Mouse (Mus musculus) liver, embryonic 11.5 days (tissue): ENCODE measurements around the gene Nap1l5. TPM values are rescaled to one million over a fixed set of nuclear protein-coding genes. Genes with fewer than 3 reads are reported as not detected.

Experiments
- ATAC-seq: fragments of 200-750 bp; cut with Nextera tagmentation; replicated peaks from 2 replicates; pipeline ENCODE4 v1.8.0; 2017; ENCODE audit warnings: moderate number of reproducible peaks, mild to moderate bottlenecking, moderate TSS enrichment, moderate library complexity; ENCODE audit not compliant: low FRiP score
- DNase-seq: peaks from one replicate; pipeline ENCODE4 v3.0.0-alpha.2; 2017; ENCODE audit warnings: low spot score
- H3K27ac ChIP-seq: fragments of 300-500 bp; sonication (generic); 2 replicates; pipeline ENCODE4 v1.5.1; 2014; ENCODE audit warnings: mild to moderate bottlenecking, low read depth, low read length, control low read depth
- H3K27me3 ChIP-seq: fragments of 300-500 bp; sonication (generic); replicated peaks from 2 replicates; pipeline ENCODE4 v1.6.1; 2014; ENCODE audit warnings: low read length, mixed read lengths; ENCODE audit not compliant: control insufficient read depth, insufficient read depth
- H3K36me3 ChIP-seq: fragments of 300-500 bp; sonication (generic); 2 replicates; pipeline ENCODE4 v1.6.1; 2014; ENCODE audit warnings: mild to moderate bottlenecking, low read length, moderate library complexity, mixed read lengths; ENCODE audit not compliant: control insufficient read depth, insufficient read depth
- H3K4me1 ChIP-seq: fragments of 300-500 bp; sonication (generic); replicated peaks from 2 replicates; pipeline ENCODE4 v1.6.1; 2014; ENCODE audit warnings: low read length, mixed read lengths; ENCODE audit not compliant: control insufficient read depth, insufficient read depth
- H3K4me2 ChIP-seq: fragments of 300-500 bp; sonication (generic); 2 replicates; pipeline ENCODE4 v1.6.1; 2014; ENCODE audit warnings: mild to moderate bottlenecking, control low read depth, moderate library complexity
- H3K4me3 ChIP-seq: fragments of 300-500 bp; sonication (generic); 2 replicates; pipeline ENCODE4 v1.5.1; 2014; ENCODE audit warnings: low read depth, low read length, control low read depth
- H3K9ac ChIP-seq: fragments of 300-500 bp; sonication (generic); 2 replicates; pipeline ENCODE4 v1.6.1; 2014; ENCODE audit warnings: low read depth, low read length, control low read depth
- H3K9me3 ChIP-seq: fragments of 300-500 bp; sonication (generic); 2 replicates; pipeline ENCODE4 v1.6.1; 2016; ENCODE audit warnings: low read length, inconsistent platforms, mixed read lengths; ENCODE audit not compliant: control insufficient read depth
- WGBS: fragments of 180-500 bp; shearing (Covaris S2); extraction: QIAGEN DNeasy Blood & Tissue Kit; methylation state at CpG from one replicate; pipeline ENCODE4 v1.1.7; 2014; 5-methylcytosine and 5-hydroxymethylcytosine counted together
- polyA plus RNA-seq: library from polyadenylated mRNA; unstranded; fragments of >200 nt; fragmentation: Nextera tagmentation; extraction: Ambion mirVana; gene quantifications from 2 replicates; pipeline ENCODE4 v1.2.1, GENCODE M21; 2014

Gene Nap1l5
- polyA plus RNA-seq, 1 experiment from 2014 or later, result 1.0 TPM

- no peaks in the 10 kb centered on the region for H3K36me3 ChIP-seq
- H3K4me3 ChIP-seq, result no peak overlapping the region
- H3K4me1 ChIP-seq, result no peaks in the 10 kb centered on the region
- WGBS, result 80% methylated on average over 5 of the region's 5 CpGs
- no peaks in the 10 kb centered on the region for H3K9me3 ChIP-seq
- H3K9ac ChIP-seq, result no peak overlapping the region
- DNase-seq (no peak), ATAC-seq (no peak)
- H3K4me2 ChIP-seq, result no peak overlapping the region
- no peaks in the 10 kb centered on the region for H3K27me3 ChIP-seq
- no peak overlapping the region for H3K27ac ChIP-seq
These were observed 7.1 kb upstream of the Nap1l5 start for GRCm38 (mm10) chr6:58913971-58914370.

DNA sequence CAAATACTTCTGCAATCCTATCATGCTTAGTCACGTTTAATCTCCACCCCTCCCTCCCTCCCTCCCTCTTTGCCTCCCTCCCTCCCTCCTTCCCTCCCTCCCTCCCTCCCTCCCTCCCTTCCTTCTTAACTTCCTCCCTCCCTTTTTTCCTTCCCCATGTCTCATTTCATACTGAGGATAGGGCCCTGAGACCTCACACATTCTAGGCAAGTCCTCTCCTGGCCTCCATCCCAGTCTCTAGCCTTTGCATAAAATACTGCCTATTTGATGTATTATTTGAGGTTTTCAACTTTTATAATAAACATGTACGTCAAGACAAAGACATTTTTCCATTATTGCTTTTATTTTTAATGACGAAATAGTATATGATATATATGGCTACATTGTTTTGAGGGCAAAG lies 6.7 kb upstream of the Nap1l5 start:
- no peak for ATAC-seq

GRCm38 (mm10) chr6:58912842-58913241 lies 6.0 kb upstream of the Nap1l5 start:
- H3K27ac ChIP-seq, result no peak overlapping the region
- H3K36me3 ChIP-seq, result no peaks in the 10 kb centered on the region
- no peak for ATAC-seq
- H3K27me3 ChIP-seq, result no peaks in the 10 kb centered on the region
- H3K9ac ChIP-seq, result no peak overlapping the region
- no peak overlapping the region for H3K4me3 ChIP-seq
- H3K4me2 ChIP-seq, result no peak overlapping the region
- no peaks in the 10 kb centered on the region for H3K4me1 ChIP-seq
- DNase-seq, result no peak
- no peaks in the 10 kb centered on the region for H3K9me3 ChIP-seq
- WGBS, result 71% methylated on average over 5 of the region's 5 CpGs

More for the DNA sequence above, 6.7 kb upstream of the Nap1l5 start:
- DNase-seq, result no peak
- Histone ChIP-seq H3K9me3 (no peaks in the 10 kb centered on the region), H3K4me3 (no peak overlapping the region), H3K4me2 (no peak overlapping the region), H3K36me3 (no peaks in the 10 kb centered on the region), H3K27ac (no peak overlapping the region), H3K9ac (no peak overlapping the region), H3K27me3 (no peaks in the 10 kb centered on the region), H3K4me1 (no peaks in the 10 kb centered on the region)
- WGBS, result 79% methylated on average over 3 of the region's 3 CpGs

DNA sequence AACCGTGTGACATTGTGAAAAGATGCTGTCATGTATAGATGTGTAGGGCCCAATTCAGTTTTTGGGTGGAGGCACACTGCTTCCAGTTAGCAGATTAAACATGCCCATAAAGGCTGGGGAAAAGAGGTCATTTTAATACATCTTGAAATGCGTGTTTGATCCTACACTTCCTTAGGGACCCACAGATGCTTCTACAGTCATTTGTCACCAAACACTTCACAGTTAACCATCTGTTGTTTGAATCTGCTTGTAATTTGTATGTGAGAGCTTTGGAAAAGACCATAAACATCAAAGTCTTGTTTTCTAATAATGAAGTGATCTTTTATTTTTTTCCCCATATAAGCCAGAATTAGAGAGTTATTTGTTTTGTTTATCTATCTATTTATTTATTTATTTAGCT lies 915 bp upstream of the Nap1l5 start:
- H3K4me1 ChIP-seq, result no peaks in the 10 kb centered on the region
- no peaks in the 10 kb centered on the region for H3K36me3 ChIP-seq
- no peak overlapping the region for H3K27ac ChIP-seq
- no peak overlapping the region for H3K4me2 ChIP-seq
- H3K9me3 ChIP-seq, result no peaks in the 10 kb centered on the region
- no peak for ATAC-seq
- no peak overlapping the region for H3K9ac ChIP-seq
- WGBS, result 81% methylated on average over 2 of the region's 2 CpGs
- DNase-seq, result no peak
- H3K27me3 ChIP-seq, result peaks cover 4% of the 10 kb centered on the region; the same call in 1 of the 2 replicates
- no peak overlapping the region for H3K4me3 ChIP-seq

DNA sequence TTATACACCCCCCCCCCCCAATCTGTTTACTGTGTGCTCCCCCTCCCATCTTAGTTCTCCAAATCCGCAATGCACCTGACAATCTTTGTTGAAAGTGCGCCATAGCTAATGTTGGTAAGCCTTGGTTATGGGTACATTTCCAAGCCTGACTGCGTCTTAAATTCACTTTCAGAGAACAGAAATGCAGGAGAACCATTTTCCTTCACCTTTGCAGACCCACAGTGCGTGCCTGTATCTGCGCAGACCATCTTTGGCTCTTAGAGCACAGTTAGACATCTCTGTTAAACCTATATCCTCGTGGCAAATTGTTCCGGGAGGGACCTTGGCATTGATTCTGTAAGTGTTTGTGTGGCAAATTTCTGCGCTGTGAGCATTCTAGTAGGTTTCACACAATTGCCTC lies 460 bp upstream of the Nap1l5 start:
- Histone ChIP-seq H3K4me3 (no peak overlapping the region), H3K4me1 (no peaks in the 10 kb centered on the region), H3K36me3 (no peaks in the 10 kb centered on the region), H3K9me3 (no peaks in the 10 kb centered on the region), H3K27ac (no peak overlapping the region), H3K9ac (no peak overlapping the region), H3K27me3 (peaks cover 4% of the 10 kb centered on the region; the same call in 1 of the 2 replicates), H3K4me2 (peak overlapping the region; percentile 60; the same call in 1 of the 2 replicates)
- WGBS, result 82% methylated on average over 8 of the region's 8 CpGs
- ATAC-seq (no peak), DNase-seq (no peak)

DNA sequence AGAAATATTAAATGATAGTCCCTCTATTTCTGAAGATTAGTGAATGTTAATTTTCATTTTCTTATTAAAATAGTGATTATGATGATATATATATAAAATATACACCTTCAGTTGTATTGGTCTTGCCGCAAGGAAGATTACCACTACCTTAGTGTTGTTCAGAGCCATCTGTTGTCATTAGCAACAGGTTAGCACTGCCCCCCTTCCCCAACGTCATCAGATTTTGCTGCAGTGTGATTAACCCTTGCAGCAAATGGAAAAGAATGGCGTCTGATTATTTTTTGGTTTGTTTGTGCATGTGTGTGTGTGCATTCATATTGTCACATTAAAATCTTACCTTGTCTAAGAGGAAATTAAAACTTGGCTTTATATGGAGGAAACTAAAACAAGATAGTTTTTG lies 2.3 kb downstream of the Nap1l5 start:
- no peak overlapping the region for H3K4me2 ChIP-seq
- no peak overlapping the region for H3K27ac ChIP-seq
- no peak for ATAC-seq
- H3K36me3 ChIP-seq, result no peaks in the 10 kb centered on the region
- peaks cover 4% of the 10 kb centered on the region; the same call in 1 of the 2 replicates for H3K27me3 ChIP-seq
- H3K4me1 ChIP-seq, result no peaks in the 10 kb centered on the region
- no peak overlapping the region for H3K4me3 ChIP-seq
- no peak overlapping the region for H3K9ac ChIP-seq
- DNase-seq, result no peak
- H3K9me3 ChIP-seq, result no peaks in the 10 kb centered on the region
- 53% methylated on average over 3 of the region's 3 CpGs for WGBS

DNA sequence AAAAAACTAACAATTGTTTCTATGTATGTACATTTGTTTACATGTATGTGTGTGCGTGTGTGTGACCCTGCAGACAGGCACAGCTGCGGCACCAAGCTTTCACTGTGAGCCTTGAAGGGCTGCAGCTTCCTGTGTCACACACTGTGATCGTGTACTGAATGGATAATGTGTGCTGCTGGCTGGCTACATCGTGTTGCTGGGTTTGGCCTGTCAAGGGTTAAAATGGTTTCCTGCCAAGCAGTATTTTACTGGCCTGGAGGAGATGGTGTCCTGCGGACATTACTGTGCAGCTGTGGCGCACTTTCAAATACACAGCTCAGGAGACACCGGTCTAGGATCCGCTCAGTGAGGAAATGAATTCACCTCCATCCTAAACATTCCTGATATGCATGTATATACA lies 3.7 kb downstream of the Nap1l5 start:
- ATAC-seq, result 0 out of 2 replicates have a peak, but pooled peaks have one; percentile 31
- Histone ChIP-seq H3K9me3 (no peaks in the 10 kb centered on the region), H3K4me3 (no peak overlapping the region), H3K27ac (no peak overlapping the region), H3K9ac (no peak overlapping the region), H3K36me3 (no peaks in the 10 kb centered on the region), H3K4me2 (no peak overlapping the region), H3K27me3 (peaks cover 4% of the 10 kb centered on the region; the same call in 1 of the 2 replicates), H3K4me1 (no peaks in the 10 kb centered on the region)
- 44% methylated on average over 8 of the region's 8 CpGs for WGBS
- DNase-seq, result no peak

DNA sequence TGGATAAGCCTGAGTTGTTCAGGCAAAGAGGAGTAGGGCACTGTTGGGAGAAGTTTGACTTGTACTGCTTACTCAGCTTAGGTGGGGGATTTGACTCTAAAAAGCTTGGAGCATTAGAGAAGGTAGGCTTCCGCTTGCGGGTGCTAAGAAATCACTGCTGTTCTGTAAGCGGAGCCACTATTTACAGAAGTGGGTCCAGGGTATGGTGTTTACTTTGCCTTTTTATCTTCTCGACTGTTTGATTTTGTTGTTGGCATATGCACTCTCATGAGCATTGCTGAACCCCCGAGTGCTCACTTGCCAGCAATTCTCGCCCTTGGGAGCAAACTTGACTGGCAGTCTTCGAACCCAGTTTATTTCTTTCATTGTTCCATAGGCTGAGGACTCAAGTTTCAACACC lies 6.3 kb downstream of the Nap1l5 start:
- Histone ChIP-seq H3K9me3 (no peaks in the 10 kb centered on the region), H3K36me3 (no peaks in the 10 kb centered on the region), H3K4me2 (no peak overlapping the region), H3K4me3 (no peak overlapping the region), H3K27ac (no peak overlapping the region), H3K4me1 (no peaks in the 10 kb centered on the region), H3K9ac (no peak overlapping the region), H3K27me3 (no peaks in the 10 kb centered on the region)
- WGBS, result 87% methylated on average over 7 of the region's 7 CpGs
- ATAC-seq (no peak), DNase-seq (no peak)

DNA sequence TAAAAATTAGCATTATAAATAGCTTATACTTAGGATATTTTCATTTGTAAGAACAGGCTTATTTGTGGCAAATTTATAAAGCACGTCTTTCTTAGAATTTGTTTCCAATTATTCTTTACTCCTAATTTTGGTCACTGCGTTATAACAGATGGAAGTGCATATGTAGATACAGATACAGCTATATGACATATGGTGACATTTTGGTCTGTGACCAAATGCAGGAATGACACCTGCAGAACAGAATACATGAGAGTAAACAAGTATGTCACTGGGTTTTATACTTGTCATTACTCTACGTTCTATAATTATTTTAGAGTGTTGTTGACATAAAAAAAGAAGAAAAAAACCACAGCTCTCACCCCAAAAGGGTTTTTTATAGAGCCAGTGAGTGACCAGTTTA lies 7.8 kb downstream of the Nap1l5 start:
- WGBS, result 88% methylated on average over 3 of the region's 3 CpGs
- no peak overlapping the region for H3K4me3 ChIP-seq
- H3K4me1 ChIP-seq, result no peaks in the 10 kb centered on the region
- no peak overlapping the region for H3K9ac ChIP-seq
- H3K27me3 ChIP-seq, result no peaks in the 10 kb centered on the region
- H3K27ac ChIP-seq, result no peak overlapping the region
- no peak overlapping the region for H3K4me2 ChIP-seq
- H3K36me3 ChIP-seq, result no peaks in the 10 kb centered on the region
- DNase-seq (no peak), ATAC-seq (no peak)
- H3K9me3 ChIP-seq, result no peaks in the 10 kb centered on the region
